8 mouse cellular contexts compared by ENCODE assay signal in genomic region chr4:114908829-114909601, GRCm38 (mm10). TPM values are rescaled to one million over a fixed set of nuclear protein-coding genes. Genes with fewer than 3 reads are reported as not detected.
DNase-seq lines count a peak whose midpoint lies in the region; ATAC-seq and TF ChIP-seq lines count a peak whose summit lies in the region.

Foxd2 (minus strand) TSS chr4:114908873.

- H3K27me3 ChIP-seq in embryonic facial prominence, embryonic 12.5 days = peaks cover 90% of the 10 kb centered on the region
- H3K27me3 ChIP-seq in liver, postnatal 0 days (ENCODE audit: insufficient read depth, low read length) = peaks cover 98% of the 10 kb centered on the region
- peaks cover 97% of the 10 kb centered on the region for H3K27me3 ChIP-seq in neural tube, embryonic 12.5 days (replicated peaks)

- peak; percentile 92 for DNase-seq in CD4-positive helper T cell, adult 2 months (ENCODE audit: low read depth, low spot score)
- DNase-seq in adrenal gland, postnatal 14 days = peak; percentile 97
- peak; percentile 85 to 89 for DNase-seq in heart, adult 9 months (ENCODE audit: low spot score in 2 of 2)
- DNase-seq in kidney, adult 9 months = peak; percentile 88
- DNase-seq in liver, postnatal 0 days = peak; percentile 92
- peak; percentile 90 for DNase-seq in testis, postnatal 14 days (ENCODE audit: low spot score)

- H3K36me3 ChIP-seq in embryonic facial prominence, embryonic 12.5 days = no peaks in the 10 kb centered on the region
- H3K36me3 ChIP-seq in liver, postnatal 0 days (replicated peaks; ENCODE audit: insufficient read depth, low read length) = no peaks in the 10 kb centered on the region
- H3K36me3 ChIP-seq in neural tube, embryonic 12.5 days = no peaks in the 10 kb centered on the region

- ATAC-seq in embryonic facial prominence, embryonic 12.5 days (ENCODE audit: insufficient number of reproducible peaks, insufficient read depth, low FRiP score, low TSS enrichment) = peak; percentile 68
- ATAC-seq in liver, postnatal 0 days = peak; percentile 92
- ATAC-seq in neural tube, embryonic 12.5 days (ENCODE audit: low FRiP score, low read depth) = peak; percentile 89

- H3K4me3 ChIP-seq in embryonic facial prominence, embryonic 12.5 days = peak within 1 kb of the TSS; percentile 54
- H3K4me3 ChIP-seq in liver, postnatal 0 days (ENCODE audit: low read depth, low read length) = peak within 1 kb of the TSS; percentile 55
- peak within 1 kb of the TSS; percentile 43 for H3K4me3 ChIP-seq in neural tube, embryonic 12.5 days

- TF ChIP-seq CTCF in liver, postnatal 0 days (IDR thresholded peaks at IDR 0.05; ENCODE audit: low read depth) = peak; percentile 87

- H3K27ac ChIP-seq in embryonic facial prominence, embryonic 12.5 days = peak within 1 kb of the TSS; percentile 88
- H3K27ac ChIP-seq in liver, postnatal 0 days (ENCODE audit: low read depth) = no peak within 1 kb of the TSS
- H3K27ac ChIP-seq in neural tube, embryonic 12.5 days = no peak within 1 kb of the TSS

- peak within 1 kb of the TSS; percentile 72 for H3K9ac ChIP-seq in embryonic facial prominence, embryonic 12.5 days
- peak within 1 kb of the TSS; percentile 36 for H3K9ac ChIP-seq in liver, postnatal 0 days (replicated peaks)
- H3K9ac ChIP-seq in neural tube, embryonic 12.5 days = peak within 1 kb of the TSS; percentile 45; the same call in 1 of the 2 replicates

- TF ChIP-seq EP300 in liver, postnatal 0 days (IDR thresholded peaks at IDR 0.05; ENCODE audit: low read depth) = no peak

- WGBS in embryonic facial prominence, embryonic 12.5 days = under 1% methylated on average over 58 of the region's 64 CpGs
- 0% methylated on average over 48 of the region's 64 CpGs for WGBS in liver, postnatal 0 days (ENCODE audit: insufficient replicate concordance)
- 1% methylated on average over 63 of the region's 64 CpGs for WGBS in neural tube, embryonic 12.5 days

- peaks cover 19% of the 10 kb centered on the region; the same call in 1 of the 2 replicates for H3K4me1 ChIP-seq in embryonic facial prominence, embryonic 12.5 days
- peaks cover 12% of the 10 kb centered on the region for H3K4me1 ChIP-seq in liver, postnatal 0 days (ENCODE audit: insufficient read depth)
- H3K4me1 ChIP-seq in neural tube, embryonic 12.5 days = peaks cover 18% of the 10 kb centered on the region

- no peaks in the 10 kb centered on the region for H3K9me3 ChIP-seq in embryonic facial prominence, embryonic 12.5 days
- H3K9me3 ChIP-seq in liver, postnatal 0 days (ENCODE audit: low read length) = no peaks in the 10 kb centered on the region
- no peaks in the 10 kb centered on the region for H3K9me3 ChIP-seq in neural tube, embryonic 12.5 days

- peak within 1 kb of the TSS; percentile 74 for H3K4me2 ChIP-seq in embryonic facial prominence, embryonic 12.5 days (replicated peaks)
- peak within 1 kb of the TSS; percentile 81 for H3K4me2 ChIP-seq in liver, postnatal 0 days (ENCODE audit: low read depth, low read length)
- H3K4me2 ChIP-seq in neural tube, embryonic 12.5 days (replicated peaks) = peak within 1 kb of the TSS; percentile 72

RNA-seq across cellular contexts. Expression of gene Foxd2, which starts in this region (rescaled TPM):
- total RNA-seq in adrenal gland, postnatal 14 days (2021) = 1.6 and 1.9 TPM in 2 replicates
- polyA plus RNA-seq in embryonic facial prominence, embryonic 12.5 days (2016; fragmentation: Nextera tagmentation; extraction: Ambion mirVana) = 6.2 and 7.7 TPM in 2 replicates
- polyA plus RNA-seq in liver, postnatal 0 days (2015; fragmentation: Nextera tagmentation; extraction: Ambion mirVana) = not detected in 2 replicates
- polyA plus RNA-seq in neural tube, embryonic 12.5 days (2016; fragmentation: Nextera tagmentation; extraction: Ambion mirVana) = 2.2 and 2.5 TPM in 2 replicates

Comparison
In these comparisons a context has a peak if more than half of its experiments do, and no peak if none do; other contexts are left out.
1. Peak in DNase-seq, ATAC-seq, H3K4me3 ChIP-seq, H3K9ac ChIP-seq and H3K4me2 ChIP-seq in liver, postnatal 0 days; RNA of the gene not detected or under 1 TPM.